Mouse (Mus musculus): ENCODE measurements at regions not wholly inside any gene's neighbourhood (a gene's known extent, or its start where the extent isn't known, plus 50 kb on each side); places are given as distances from the start of the nearest gene placed in this dataset.

GRCm38 (mm10) chr13:35241443-35241842 lies 214.5 kb upstream of the Eci2 start:
- TF ChIP-seq CTCF (IDR thresholded peaks at IDR 0.05; ENCODE audit: borderline replicate concordance, control insufficient read depth, extremely low read depth, insufficient read depth, low read length, poor library complexity) = no peak
- no peak for TF ChIP-seq POLR2A (IDR thresholded peaks at IDR 0.05; ENCODE audit: control insufficient read depth, extremely low read depth, insufficient read depth, low read length, poor library complexity)

Measured in thymus, adult 2 months (tissue).